Mouse (Mus musculus) E14TG2a.4 (cell line): ENCODE results near the gene Myo5a.

Experiments
- CTCF ChIP-seq: conservative IDR thresholded peaks from 2 replicates; pipeline ENCODE4 v1.5.1; 2014; ENCODE audit warnings: low read length
- NANOG ChIP-seq: IDR thresholded peaks from 2 replicates; pipeline ENCODE4 v1.6.1; 2014; ENCODE audit warnings: borderline replicate concordance, low read length, mixed read lengths

GRCm38 (mm10) chr9:75089285-75089684 lies 18.5 kb downstream of the Myo5a start:
- TF ChIP-seq CTCF = no peak
- no peak for TF ChIP-seq NANOG
